In the genomic region with DNA sequence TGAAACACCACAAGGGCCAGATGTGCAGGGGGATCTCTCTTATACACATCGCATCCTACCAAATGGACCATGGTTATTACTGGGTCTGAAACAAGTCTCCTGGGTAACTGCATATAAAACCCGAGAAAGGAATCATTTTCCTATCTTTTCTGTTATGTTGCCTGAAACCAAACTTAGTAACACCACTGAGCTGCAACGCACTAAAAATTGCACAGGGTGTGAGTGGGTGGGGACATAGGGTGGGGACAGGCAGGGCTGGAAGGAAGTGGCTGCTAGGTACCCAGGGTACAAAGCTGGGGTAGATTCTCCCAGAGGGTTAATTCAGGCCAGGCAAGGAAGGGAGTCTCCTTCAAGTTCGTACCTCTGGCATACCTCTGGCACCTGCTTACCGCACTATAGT, we compare ENCODE assay signal across 1 mouse cellular context.
TF ChIP-seq lines count a peak whose summit lies in the region.

No protein-coding gene starts in this region.

TF ChIP-seq in MEL, 35 proteins besides CTCF, POLR2A, EP300 and RAD21 (continued from another document):
- no peak for TF ChIP-seq MAX (IDR thresholded peaks at IDR 0.05; ENCODE audit: low read length)
- no peak for TF ChIP-seq UBTF (IDR thresholded peaks at IDR 0.05; ENCODE audit: borderline replicate concordance, insufficient read depth, low read depth, low read length)
